Comparison of ENCODE assay signal across 29 mouse cellular contexts in genomic region chr11:31976137-31976536, GRCm38 (mm10). TPM values are rescaled to one million over a fixed set of nuclear protein-coding genes. Genes with fewer than 3 reads are reported as not detected.
DNase-seq lines count a peak whose midpoint lies in the region; ATAC-seq and TF ChIP-seq lines count a peak whose summit lies in the region.
"Had no signal": no experiment of that assay in that cellular context is flagged by ENCODE, and none has a peak within 500 bp of the region (broad histone marks: within the 10 kb centered on the region; RNA-seq: fewer than 3 reads in every experiment).

No protein-coding gene starts in this region.

- peak; percentile 56 for ATAC-seq in intestine, embryonic 15.5 days
- no peak for ATAC-seq in intestine, postnatal 0 days
- ATAC-seq in lung, embryonic 16.5 days (ENCODE audit: low read depth), result 0 out of 2 replicates have a peak, but pooled peaks have one; percentile 47
- ATAC-seq in intestine, embryonic 16.5 days, result peak; percentile 71; the same call in 1 of the 2 replicates
- ATAC-seq in midbrain, embryonic 16.5 days, result no peak
- no peak for ATAC-seq in CD4-positive, CD25-positive, alpha-beta regulatory T cell, adult 4 months
- ATAC-seq: forebrain, embryonic 14.5 days; forebrain, embryonic 16.5 days had no signal

- H3K4me3 ChIP-seq in intestine, embryonic 15.5 days (replicated peaks), result no peak overlapping the region
- H3K4me3 ChIP-seq in intestine, postnatal 0 days (ENCODE audit: low read depth, low read length), result no peak overlapping the region
- no peak overlapping the region for H3K4me3 ChIP-seq in lung, embryonic 16.5 days (ENCODE audit: low read length)
- H3K4me3 ChIP-seq in intestine, embryonic 16.5 days (ENCODE audit: low read length), result no peak overlapping the region
- no peak overlapping the region for H3K4me3 ChIP-seq in midbrain, embryonic 16.5 days (ENCODE audit: low read depth, low read length)
- H3K4me3 ChIP-seq: embryonic facial prominence, embryonic 13.5 days; embryonic facial prominence, embryonic 15.5 days; erythroblast, embryonic 14.5 days; forebrain, embryonic 10.5 days; forebrain, embryonic 12.5 days had no signal

- H3K36me3 ChIP-seq in intestine, embryonic 15.5 days, result no peaks in the 10 kb centered on the region
- no peaks in the 10 kb centered on the region for H3K36me3 ChIP-seq in intestine, postnatal 0 days (ENCODE audit: control insufficient read depth, insufficient read depth)
- no peaks in the 10 kb centered on the region for H3K36me3 ChIP-seq in lung, embryonic 16.5 days (ENCODE audit: control insufficient read depth, insufficient read depth, low read length)
- no peaks in the 10 kb centered on the region for H3K36me3 ChIP-seq in intestine, embryonic 16.5 days (ENCODE audit: control insufficient read depth, insufficient read depth, low read length)
- no peaks in the 10 kb centered on the region for H3K36me3 ChIP-seq in midbrain, embryonic 16.5 days (ENCODE audit: control insufficient read depth, insufficient read depth, low read length)
- H3K36me3 ChIP-seq: embryonic facial prominence, embryonic 13.5 days; embryonic facial prominence, embryonic 15.5 days; forebrain, embryonic 10.5 days; forebrain, embryonic 12.5 days; G1E had no signal

- no peak for TF ChIP-seq CTCF in intestine, postnatal 0 days (IDR thresholded peaks at IDR 0.05; ENCODE audit: low read depth)

- WGBS in intestine, embryonic 15.5 days, result 60% methylated on average over 5 of the region's 5 CpGs
- 33% methylated on average over 5 of the region's 5 CpGs for WGBS in intestine, postnatal 0 days
- 38% methylated on average over 5 of the region's 5 CpGs for WGBS in lung, embryonic 16.5 days
- 50% methylated on average over 5 of the region's 5 CpGs for WGBS in intestine, embryonic 16.5 days
- WGBS in midbrain, embryonic 16.5 days, result 80% methylated on average over 5 of the region's 5 CpGs

- H3K27ac ChIP-seq in intestine, embryonic 15.5 days, result no peak overlapping the region
- H3K27ac ChIP-seq in intestine, postnatal 0 days (ENCODE audit: low read depth, low read length), result no peak overlapping the region
- no peak overlapping the region for H3K27ac ChIP-seq in lung, embryonic 16.5 days (ENCODE audit: low read length)
- H3K27ac ChIP-seq in intestine, embryonic 16.5 days (ENCODE audit: low read length), result no peak overlapping the region
- no peak overlapping the region for H3K27ac ChIP-seq in midbrain, embryonic 16.5 days (ENCODE audit: low read length)
- H3K27ac ChIP-seq: embryonic facial prominence, embryonic 13.5 days; embryonic facial prominence, embryonic 15.5 days; forebrain, embryonic 10.5 days; forebrain, embryonic 12.5 days had no signal

- 0 out of 2 replicates have a peak, but pooled peaks cover 4% of the 10 kb centered on the region for H3K4me1 ChIP-seq in intestine, embryonic 15.5 days (replicated peaks)
- no peaks in the 10 kb centered on the region for H3K4me1 ChIP-seq in intestine, postnatal 0 days (replicated peaks; ENCODE audit: control insufficient read depth, insufficient read depth, low read length)
- H3K4me1 ChIP-seq in lung, embryonic 16.5 days (replicated peaks; ENCODE audit: control insufficient read depth, insufficient read depth, low read length), result no peaks in the 10 kb centered on the region
- no peaks in the 10 kb centered on the region for H3K4me1 ChIP-seq in intestine, embryonic 16.5 days (ENCODE audit: control insufficient read depth, insufficient read depth, low read length)
- no peaks in the 10 kb centered on the region for H3K4me1 ChIP-seq in midbrain, embryonic 16.5 days (ENCODE audit: control insufficient read depth, insufficient read depth, low read length)
- H3K4me1 ChIP-seq: embryonic facial prominence, embryonic 13.5 days; embryonic facial prominence, embryonic 15.5 days; forebrain, embryonic 10.5 days; forebrain, embryonic 12.5 days had no signal

- no peaks in the 10 kb centered on the region for H3K9me3 ChIP-seq in intestine, embryonic 15.5 days
- H3K9me3 ChIP-seq in intestine, postnatal 0 days (ENCODE audit: control insufficient read depth), result no peaks in the 10 kb centered on the region
- H3K9me3 ChIP-seq in lung, embryonic 16.5 days (ENCODE audit: control insufficient read depth, low read length), result peaks cover 2% of the 10 kb centered on the region; the same call in 1 of the 2 replicates
- 0 out of 2 replicates have a peak, but pooled peaks cover 6% of the 10 kb centered on the region for H3K9me3 ChIP-seq in intestine, embryonic 16.5 days (ENCODE audit: control insufficient read depth, low read length)
- no peaks in the 10 kb centered on the region; the same call in 1 of the 2 replicates for H3K9me3 ChIP-seq in midbrain, embryonic 16.5 days (replicated peaks; ENCODE audit: control insufficient read depth, low read length, poor library complexity, severe bottlenecking)
- H3K9me3 ChIP-seq: embryonic facial prominence, embryonic 15.5 days; G1E had no signal

- H3K9ac ChIP-seq in intestine, embryonic 15.5 days, result no peak overlapping the region
- no peak overlapping the region for H3K9ac ChIP-seq in intestine, postnatal 0 days (ENCODE audit: low read depth, low read length)
- H3K9ac ChIP-seq in lung, embryonic 16.5 days (ENCODE audit: low read length), result no peak overlapping the region
- no peak overlapping the region for H3K9ac ChIP-seq in intestine, embryonic 16.5 days (ENCODE audit: low read depth, low read length)
- H3K9ac ChIP-seq in midbrain, embryonic 16.5 days (ENCODE audit: low read depth, low read length), result no peak overlapping the region
- H3K9ac ChIP-seq: embryonic facial prominence, embryonic 13.5 days; embryonic facial prominence, embryonic 15.5 days; forebrain, embryonic 12.5 days had no signal

- no peak overlapping the region for H3K4me2 ChIP-seq in intestine, embryonic 15.5 days (replicated peaks)
- no peak overlapping the region for H3K4me2 ChIP-seq in intestine, postnatal 0 days (replicated peaks; ENCODE audit: low read depth)
- no peak overlapping the region for H3K4me2 ChIP-seq in lung, embryonic 16.5 days (ENCODE audit: low read depth, low read length)
- H3K4me2 ChIP-seq in intestine, embryonic 16.5 days (ENCODE audit: low read depth, low read length), result no peak overlapping the region
- no peak overlapping the region for H3K4me2 ChIP-seq in midbrain, embryonic 16.5 days (ENCODE audit: low read length)
- H3K4me2 ChIP-seq: embryonic facial prominence, embryonic 13.5 days; embryonic facial prominence, embryonic 15.5 days; forebrain, embryonic 12.5 days had no signal

- no peaks in the 10 kb centered on the region for H3K27me3 ChIP-seq in intestine, embryonic 15.5 days (replicated peaks)
- no peaks in the 10 kb centered on the region for H3K27me3 ChIP-seq in intestine, postnatal 0 days (replicated peaks; ENCODE audit: control insufficient read depth, insufficient read depth, low read length)
- no peaks in the 10 kb centered on the region for H3K27me3 ChIP-seq in lung, embryonic 16.5 days (ENCODE audit: control insufficient read depth, insufficient read depth, low read depth, low read length)
- H3K27me3 ChIP-seq in intestine, embryonic 16.5 days (replicated peaks; ENCODE audit: control insufficient read depth, insufficient read depth, low read length), result no peaks in the 10 kb centered on the region
- no peaks in the 10 kb centered on the region for H3K27me3 ChIP-seq in midbrain, embryonic 16.5 days (ENCODE audit: control insufficient read depth, insufficient read depth, low read depth, low read length)
- H3K27me3 ChIP-seq: CH12.LX; embryonic facial prominence, embryonic 13.5 days; embryonic facial prominence, embryonic 15.5 days; forebrain, embryonic 12.5 days had no signal

- no peak for DNase-seq in lung, postnatal 4 days
- peak; percentile 10 for DNase-seq in NIH3T3 (ENCODE audit: low read depth)
- DNase-seq: adrenal gland, adult 2 months; adrenal gland, postnatal 10 days; adrenal gland, postnatal 25 days; cerebellum, adult 11 months; cerebellum, adult 18-20 months; cerebellum, adult 8-10 months; cerebellum, adult 9-11 months; cerebellum, postnatal 14 days; cerebellum, postnatal 36 days; embryo, embryonic 11 days had no signal

RNA-seq across cellular contexts. Expression of gene 4930524B15Rik, which starts 10.7 kb away (rescaled TPM):
- not detected in 2 replicates for polyA plus RNA-seq in intestine, embryonic 15.5 days (2015; fragmentation: Nextera tagmentation; extraction: Ambion mirVana)
- 0.14 and 0.26 TPM in 2 replicates for polyA plus RNA-seq in intestine, postnatal 0 days (2015; fragmentation: Nextera tagmentation; extraction: Ambion mirVana)
- not detected in 2 replicates for polyA plus RNA-seq in lung, embryonic 16.5 days (2015; fragmentation: Nextera tagmentation; extraction: Ambion mirVana)
- polyA plus RNA-seq in intestine, embryonic 16.5 days (2015; fragmentation: Nextera tagmentation; extraction: Ambion mirVana), result not detected in 2 replicates
- 0.20 and 0.53 TPM in 2 replicates for polyA plus RNA-seq in midbrain, embryonic 16.5 days (2015; fragmentation: Nextera tagmentation; extraction: Ambion mirVana)
- polyA plus RNA-seq in CD4-positive, CD25-positive, alpha-beta regulatory T cell, adult 4 months (2017; shearing (Covaris generic)), result not detected
- polyA plus RNA-seq: adrenal gland, adult 2 months; C2C12; embryonic facial prominence, embryonic 11.5 days; embryonic facial prominence, embryonic 15.5 days; erythroblast, embryonic 14.5 days; G1E had no signal

RNA-seq across cellular contexts. Expression of gene Nsg2, which starts 24.1 kb away (rescaled TPM):
- 10.0 and 12.0 TPM in 2 replicates for polyA plus RNA-seq in intestine, embryonic 15.5 days (2015; fragmentation: Nextera tagmentation; extraction: Ambion mirVana)
- polyA plus RNA-seq in intestine, postnatal 0 days (2015; fragmentation: Nextera tagmentation; extraction: Ambion mirVana), result 9.3 and 10.1 TPM in 2 replicates
- 1.6 and 3.0 TPM in 2 replicates for polyA plus RNA-seq in lung, embryonic 16.5 days (2015; fragmentation: Nextera tagmentation; extraction: Ambion mirVana)
- 9.3 and 9.9 TPM in 2 replicates for polyA plus RNA-seq in intestine, embryonic 16.5 days (2015; fragmentation: Nextera tagmentation; extraction: Ambion mirVana)
- 730 and 757 TPM in 2 replicates for polyA plus RNA-seq in midbrain, embryonic 16.5 days (2015; fragmentation: Nextera tagmentation; extraction: Ambion mirVana)
- 10 to 100 TPM; 72.5 to 88.8 TPM for polyA plus RNA-seq in CD4-positive, CD25-positive, alpha-beta regulatory T cell, adult 4 months (2017; shearing (Covaris generic))
- polyA plus RNA-seq: C2C12; erythroblast, embryonic 14.5 days; G1E had no signal

Comparison
In these comparisons a context has a peak if more than half of its experiments do, and no peak if none do; other contexts are left out.
1. ATAC-seq: peak in intestine, embryonic 15.5 days (single experiment), lung, embryonic 16.5 days (single experiment) and intestine, embryonic 16.5 days (single experiment); none in intestine, postnatal 0 days (single experiment), midbrain, embryonic 16.5 days (single experiment) and CD4-positive, CD25-positive, alpha-beta regulatory T cell, adult 4 months (single experiment).